20 mouse cellular contexts compared by ENCODE assay signal in the genomic region with DNA sequence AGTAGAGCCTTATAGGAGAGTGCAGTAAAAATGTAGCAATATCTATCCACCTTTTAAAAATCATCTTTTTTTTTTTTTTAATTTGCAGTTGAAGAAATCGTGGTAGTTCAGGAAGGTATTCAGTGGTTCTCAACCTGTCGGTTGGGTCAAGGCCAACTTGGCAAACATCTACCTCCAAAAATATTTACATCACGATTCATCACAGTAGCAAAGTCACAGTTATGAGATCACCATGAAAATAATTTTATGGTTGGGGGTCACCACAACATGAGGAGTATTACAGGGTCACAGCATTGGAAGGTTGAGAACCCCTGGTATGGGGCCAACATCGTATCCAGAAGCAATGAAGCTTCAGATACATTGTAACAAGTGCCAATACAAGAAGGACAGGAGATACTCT. TPM values are rescaled to one million over a fixed set of nuclear protein-coding genes. Genes with fewer than 3 reads are reported as not detected.
A peak's percentile ranks its signal among the peaks of the same experiment; 100 is the strongest.
DNase-seq lines count a peak whose midpoint lies in the region; ATAC-seq and TF ChIP-seq lines count a peak whose summit lies in the region.
"Had no signal": no experiment of that assay in that cellular context is flagged by ENCODE, and none has a peak within 500 bp of the region (broad histone marks: within the 10 kb centered on the region; RNA-seq: fewer than 3 reads in every experiment).

No protein-coding gene starts in this region.

- no peaks in the 10 kb centered on the region for H3K27me3 ChIP-seq in heart, embryonic 10.5 days (ENCODE audit: insufficient read depth, poor library complexity, severe bottlenecking)
- no peaks in the 10 kb centered on the region for H3K27me3 ChIP-seq in cerebellum, adult 2 months (ENCODE audit: control insufficient read depth, insufficient read depth, low read length)
- H3K27me3 ChIP-seq in forebrain, embryonic 15.5 days, result no peaks in the 10 kb centered on the region
- H3K27me3 ChIP-seq: heart, embryonic 12.5 days; intestine, embryonic 15.5 days; limb, embryonic 13.5 days; liver, embryonic 13.5 days had no signal

- no peak for TF ChIP-seq CTCF in cerebellum, adult 2 months (IDR thresholded peaks at IDR 0.05; ENCODE audit: borderline replicate concordance, insufficient read depth, low read depth, low read length)

- no peak overlapping the region for H3K27ac ChIP-seq in heart, embryonic 10.5 days
- H3K27ac ChIP-seq in cerebellum, adult 2 months (ENCODE audit: insufficient read depth, low read length), result no peak overlapping the region
- peak overlapping the region; percentile 48; the same call in 1 of the 2 replicates for H3K27ac ChIP-seq in forebrain, embryonic 15.5 days (replicated peaks)
- H3K27ac ChIP-seq: hindbrain, embryonic 10.5 days; intestine, embryonic 15.5 days; limb, embryonic 13.5 days; liver, embryonic 13.5 days; midbrain, embryonic 10.5 days had no signal

- ATAC-seq in forebrain, embryonic 15.5 days (replicated peaks), result no peak
- ATAC-seq: hindbrain, embryonic 16.5 days; intestine, embryonic 15.5 days; midbrain, embryonic 16.5 days had no signal

- peaks cover 4% of the 10 kb centered on the region; the same call in 1 of the 2 replicates for H3K4me1 ChIP-seq in heart, embryonic 10.5 days
- peaks cover 2% of the 10 kb centered on the region; the same call in 1 of the 2 replicates for H3K4me1 ChIP-seq in cerebellum, adult 2 months (ENCODE audit: control insufficient read depth, insufficient read depth, low read length)
- peaks cover 32% of the 10 kb centered on the region for H3K4me1 ChIP-seq in forebrain, embryonic 15.5 days
- H3K4me1 ChIP-seq: intestine, embryonic 15.5 days had no signal

- H3K4me3 ChIP-seq in heart, embryonic 10.5 days, result no peak overlapping the region
- H3K4me3 ChIP-seq in cerebellum, adult 2 months (replicated peaks; ENCODE audit: insufficient read depth, low read depth, low read length), result no peak overlapping the region
- H3K4me3 ChIP-seq in forebrain, embryonic 15.5 days, result no peak overlapping the region
- H3K4me3 ChIP-seq: heart, embryonic 12.5 days; hindbrain, embryonic 10.5 days; intestine, embryonic 15.5 days; limb, embryonic 13.5 days; liver, embryonic 13.5 days; midbrain, embryonic 10.5 days; myocyte had no signal

- H3K9ac ChIP-seq in forebrain, embryonic 15.5 days (replicated peaks), result no peak overlapping the region
- H3K9ac ChIP-seq: heart, embryonic 12.5 days; intestine, embryonic 15.5 days; limb, embryonic 13.5 days; liver, embryonic 13.5 days had no signal

- no peak overlapping the region for H3K4me2 ChIP-seq in forebrain, embryonic 15.5 days (replicated peaks)
- H3K4me2 ChIP-seq: intestine, embryonic 15.5 days; liver, embryonic 13.5 days had no signal

- H3K36me3 ChIP-seq in heart, embryonic 10.5 days, result no peaks in the 10 kb centered on the region
- H3K36me3 ChIP-seq in forebrain, embryonic 15.5 days, result no peaks in the 10 kb centered on the region
- H3K36me3 ChIP-seq: heart, embryonic 12.5 days; hindbrain, embryonic 10.5 days; intestine, embryonic 15.5 days; limb, embryonic 13.5 days; liver, embryonic 13.5 days had no signal

- 93% methylated on average over 4 of the region's 4 CpGs for WGBS in heart, embryonic 10.5 days
- WGBS in cerebellum, adult 2 months, result 12% methylated on average over 4 of the region's 4 CpGs
- 78% methylated on average over 4 of the region's 4 CpGs for WGBS in forebrain, embryonic 15.5 days

- DNase-seq in heart, adult 11 months, result peak; percentile 63
- DNase-seq in heart, embryonic 10.5 days (ENCODE audit: low spot score), result no peak
- DNase-seq in cerebellum, adult 2 months, result peak; percentile 48 to 66
- DNase-seq in cerebellum, adult 9-11 months, result peak; percentile 49
- no peak for DNase-seq in spleen, postnatal 10 days (ENCODE audit: low spot score in 2 of 2)
- no peak for DNase-seq in adrenal gland, adult (ENCODE audit: inconsistent age in 2 of 2, low spot score in 1 of 2)
- DNase-seq: adrenal gland, postnatal 14 days; heart, postnatal 10 days; kidney, postnatal 36 days; liver, embryonic 13.5 days; thymus, adult 18-20 months had no signal

- no peaks in the 10 kb centered on the region for H3K9me3 ChIP-seq in heart, embryonic 10.5 days
- H3K9me3 ChIP-seq in forebrain, embryonic 15.5 days, result no peaks in the 10 kb centered on the region
- H3K9me3 ChIP-seq: heart, embryonic 12.5 days; hindbrain, embryonic 10.5 days; intestine, embryonic 15.5 days; limb, embryonic 13.5 days; liver, embryonic 13.5 days; midbrain, embryonic 10.5 days had no signal

- TF ChIP-seq POLR2A in cerebellum, adult 2 months (IDR thresholded peaks at IDR 0.05; ENCODE audit: borderline replicate concordance, insufficient read depth, low read length), result no peak

RNA-seq across cellular contexts. Expression of gene Ntn4, which starts 55.5 kb away (rescaled TPM):
- polyA plus RNA-seq in heart, embryonic 10.5 days (2016; fragmentation: Nextera tagmentation; extraction: Ambion mirVana), result 0.06 and 0.40 TPM in 2 replicates
- 14.6 and 17.3 TPM in 2 replicates for polyA plus RNA-seq in cerebellum, adult 2 months (2012; rRNA removed)
- 1.3 TPM in 2 replicates for polyA plus RNA-seq in forebrain, embryonic 15.5 days (2015; fragmentation: Nextera tagmentation; extraction: Ambion mirVana)

Comparison
In these comparisons a context has a peak if more than half of its experiments do, and no peak if none do; other contexts are left out.
1. DNase-seq: peak in heart, adult 11 months (single experiment), cerebellum, adult 2 months (2 of 2) and cerebellum, adult 9-11 months (single experiment); none in heart, embryonic 10.5 days (single experiment), spleen, postnatal 10 days (0 of 2) and adrenal gland, adult (0 of 2).